Mouse (Mus musculus) left cerebral cortex, adult 18-20 months (tissue): Measurements from ENCODE around the gene Pax5. TPM values are rescaled to one million over a fixed set of nuclear protein-coding genes. Genes with fewer than 3 reads are reported as not detected.

Experiments used
- DNase-seq, 2 experiments: peaks; one replicate each; pipeline ENCODE4 v3.0.0; 2021 to 2022; ENCODE audit warnings: low spot score in 2 of 2, mixed read lengths in 1 of 2
- total RNA-seq, 2 experiments: library from RNA; stranded (reverse); gene quantifications; 2 replicates each; pipeline ENCODE4 v1.2.3; 2021

Gene Pax5
- total RNA-seq, 2 experiments from 2014 or later: 0.84 TPM; not detected in 1

- no peak for DNase-seq
Measured at GRCm38 (mm10) chr4:44668574-44668973, 41.7 kb downstream of the Pax5 start.

- DNase-seq: no peak
Measured at GRCm38 (mm10) chr4:44668172-44668571, 42.1 kb downstream of the Pax5 start.

GRCm38 (mm10) chr4:44667369-44667768 lies 42.9 kb downstream of the Pax5 start:
- DNase-seq: no peak

GRCm38 (mm10) chr4:44664767-44665056 lies 45.6 kb downstream of the Pax5 start:
- no peak for DNase-seq

GRCm38 (mm10) chr4:44664004-44664766 lies 46.1 kb downstream of the Pax5 start:
- peak in 1 of 2 experiments; percentile 3 for DNase-seq

- DNase-seq: no peak
Measured at GRCm38 (mm10) chr4:44663489-44663888, 46.8 kb downstream of the Pax5 start.

GRCm38 (mm10) chr4:44645181-44645580 lies 65.1 kb downstream of the Pax5 start:
- no peak for DNase-seq

GRCm38 (mm10) chr4:44641831-44642587 lies 68.3 kb downstream of the Pax5 start:
- DNase-seq: no peak

- no peak for DNase-seq
Measured at GRCm38 (mm10) chr4:44635618-44636017, 74.7 kb downstream of the Pax5 start.

GRCm38 (mm10) chr4:44633694-44634524 lies 76.4 kb downstream of the Pax5 start:
- no peak for DNase-seq

- peak in 1 of 2 experiments; percentile 6 for DNase-seq
Measured at GRCm38 (mm10) chr4:44630059-44630458, 80.2 kb downstream of the Pax5 start.

- DNase-seq: no peak
Measured at GRCm38 (mm10) chr4:44627890-44628289, 82.4 kb downstream of the Pax5 start.

GRCm38 (mm10) chr4:44625108-44625424 lies 85.2 kb downstream of the Pax5 start:
- no peak for DNase-seq

GRCm38 (mm10) chr4:44624232-44625107 lies 85.8 kb downstream of the Pax5 start:
- no peak for DNase-seq

- DNase-seq: no peak
Measured at GRCm38 (mm10) chr4:44623435-44623727, 86.9 kb downstream of the Pax5 start.

- no peak for DNase-seq
Measured at GRCm38 (mm10) chr4:44622682-44623434, 87.4 kb downstream of the Pax5 start.

GRCm38 (mm10) chr4:44620241-44620640 lies 90.0 kb downstream of the Pax5 start:
- no peak for DNase-seq

- no peak for DNase-seq
Measured at GRCm38 (mm10) chr4:44614066-44614667, 96.1 kb downstream of the Pax5 start.

- no peak for DNase-seq
Measured at GRCm38 (mm10) chr4:44612392-44612791, 97.9 kb downstream of the Pax5 start.

- no peak for DNase-seq
Measured at GRCm38 (mm10) chr4:44605453-44605852, 104.8 kb downstream of the Pax5 start.
